ENCODE assay signal across 11 mouse cellular contexts in the genomic region with DNA sequence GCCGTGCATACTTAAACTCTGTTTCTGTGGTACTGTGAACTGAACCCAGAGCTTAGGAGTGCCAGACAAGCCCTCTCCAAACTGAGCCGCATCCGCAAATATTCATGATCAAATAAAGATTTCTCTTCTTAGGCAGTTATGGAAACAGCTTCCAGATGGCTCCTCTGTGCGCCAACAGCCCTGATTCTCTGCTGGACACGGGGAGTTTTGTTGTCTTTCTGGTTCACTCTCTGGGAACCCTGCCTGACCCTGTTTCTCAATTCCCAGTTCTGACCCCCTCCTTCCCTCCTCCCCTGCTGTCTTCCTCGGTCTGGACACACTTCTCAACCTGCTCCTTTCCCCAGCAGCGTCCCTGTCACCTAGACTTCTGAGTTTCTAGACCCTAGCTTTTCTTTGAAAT. TPM values are rescaled to one million over a fixed set of nuclear protein-coding genes. Genes with fewer than 3 reads are reported as not detected.
DNase-seq lines count a peak whose midpoint lies in the region.
"Had no signal": no experiment of that assay in that cellular context is flagged by ENCODE, and none has a peak within 500 bp of the region (broad histone marks: within the 10 kb centered on the region; RNA-seq: fewer than 3 reads in every experiment).

No protein-coding gene starts in this region.

- intact Hi-C loops in gastrocnemius, postnatal 14 days (cut with DNase I; ENCODE audit: low total_unique reads): loop anchor here (10.0 kb wide), 1 partner anchor 102 kb away; no protein-coding TSS in a partner anchor

- DNase-seq in heart, adult 18-20 months: peak; percentile 32 to 49
- no peak for DNase-seq in heart, postnatal 4 days
- DNase-seq in ovary, postnatal 14 days (ENCODE audit: low spot score): peak; percentile 36
- no peak for DNase-seq in ovary, postnatal 10 days (ENCODE audit: low spot score)
- peak; percentile 58 for DNase-seq in gastrocnemius, postnatal 14 days
- DNase-seq in spleen, adult 12 weeks (ENCODE audit: low spot score): no peak
- no peak for DNase-seq in layer of hippocampus, adult 8-10 months (ENCODE audit: low spot score in 2 of 2)
- DNase-seq: cerebellum, adult 11-12 months; kidney, postnatal 4 days; thymus, adult 2 months had no signal

RNA-seq across cellular contexts. Expression of a gene that starts 3.5 kb away (rescaled TPM):
- 1 to 10 TPM; 1.7 to 3.1 TPM for total RNA-seq in heart, adult 18-20 months (2021)
- total RNA-seq in heart, postnatal 4 days (2021): 1 to 10 TPM; 1.5 to 2.4 TPM
- under 1 TPM; 0.27 to 0.43 TPM for total RNA-seq in gastrocnemius, postnatal 14 days (2021)
- total RNA-seq in layer of hippocampus, adult 8-10 months (2022): 1 to 10 TPM; 1.9 to 3.8 (median 2.6) TPM
- total RNA-seq: MEL had no signal

RNA-seq across cellular contexts. Expression of a gene that starts 12.8 kb away (rescaled TPM):
- total RNA-seq in heart, adult 18-20 months (2021): 1 to 10 TPM; 5.5 to 7.3 TPM
- total RNA-seq in heart, postnatal 4 days (2021): 10 to 100 TPM; 13.3 to 14.5 TPM
- 1 to 10 TPM; 5.1 to 5.7 TPM for total RNA-seq in gastrocnemius, postnatal 14 days (2021)
- total RNA-seq in layer of hippocampus, adult 8-10 months (2022): 10 to 100 TPM; 14.4 to 20.9 (median 19.1) TPM

Comparison
In these comparisons a context has a peak if more than half of its experiments do, and no peak if none do; other contexts are left out.
1. DNase-seq: peak in heart, adult 18-20 months (2 of 2), ovary, postnatal 14 days (single experiment) and gastrocnemius, postnatal 14 days (single experiment); none in heart, postnatal 4 days (single experiment), ovary, postnatal 10 days (single experiment), spleen, adult 12 weeks (single experiment) and layer of hippocampus, adult 8-10 months (0 of 2).